Mouse (Mus musculus) cortical plate, adult 2 months (tissue): ENCODE results near the gene Rab31.

Experiments used
- CTCF ChIP-seq: fragments of 200-500 bp; IDR thresholded peaks from 2 replicates; pipeline ENCODE4 v1.5.1; 2011; ENCODE audit warnings: mild to moderate bottlenecking, control low read depth, low read length; ENCODE audit not compliant: insufficient read depth; ENCODE audit errors: extremely low read depth
- POLR2A ChIP-seq: fragments of 200-500 bp; IDR thresholded peaks from 2 replicates; pipeline ENCODE4 v1.6.1; 2011; ENCODE audit warnings: mild to moderate bottlenecking, low read length, control low read depth; ENCODE audit not compliant: insufficient read depth; ENCODE audit errors: extremely low read depth

DNA sequence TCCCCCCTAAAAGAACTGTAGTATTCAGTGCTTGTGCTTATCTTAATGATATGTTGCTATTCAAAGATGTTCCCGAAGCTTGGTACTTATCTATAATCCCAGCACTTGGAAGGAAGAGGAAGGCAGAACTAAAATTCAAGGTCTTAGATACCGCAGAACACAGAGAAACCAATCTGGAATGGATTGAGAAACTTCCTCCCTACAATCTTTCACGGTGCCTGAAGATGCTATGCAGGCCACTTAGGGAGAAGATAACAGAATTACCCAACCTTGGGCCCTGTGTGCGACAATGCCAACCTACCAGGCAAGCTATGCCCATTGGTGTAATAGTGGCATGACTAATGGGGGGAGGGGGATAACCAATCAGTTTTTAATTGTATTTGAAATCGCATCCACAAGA, 163.8 kb downstream of the Rab31 start:
- TF ChIP-seq CTCF (no peak), POLR2A (no peak)
